Mouse (Mus musculus) cerebellum, adult 11 months (tissue): ENCODE results near the gene 4930550C14Rik.

Experiments
- DNase-seq: peaks from one replicate; pipeline ENCODE4 v3.0.0; 2022

4930550C14Rik gene

GRCm38 (mm10) chr9:53404753-53405722 is 2.9 kb downstream of the 4930550C14Rik start:
- peak; percentile 44 for DNase-seq

GRCm38 (mm10) chr9:53408548-53408947 is 6.4 kb downstream of the 4930550C14Rik start:
- no peak for DNase-seq

GRCm38 (mm10) chr9:53408953-53409361 is 6.8 kb downstream of the 4930550C14Rik start:
- no peak for DNase-seq

GRCm38 (mm10) chr9:53409427-53409826 is 7.3 kb downstream of the 4930550C14Rik start:
- no peak for DNase-seq

- no peak for DNase-seq
Observed at GRCm38 (mm10) chr9:53422133-53422896, 20.2 kb downstream of the 4930550C14Rik start.

GRCm38 (mm10) chr9:53426726-53427125 is 24.6 kb downstream of the 4930550C14Rik start:
- DNase-seq, result no peak

- DNase-seq, result no peak
Observed at GRCm38 (mm10) chr9:53427638-53428037, 25.5 kb downstream of the 4930550C14Rik start.

- no peak for DNase-seq
Observed at GRCm38 (mm10) chr9:53435830-53436570, 33.9 kb downstream of the 4930550C14Rik start.

- no peak for DNase-seq
Observed at GRCm38 (mm10) chr9:53450609-53451008, 48.5 kb downstream of the 4930550C14Rik start.

- no peak for DNase-seq
Observed at GRCm38 (mm10) chr9:53452038-53452437, 49.9 kb downstream of the 4930550C14Rik start.

- no peak for DNase-seq
Observed at GRCm38 (mm10) chr9:53472806-53473518, 70.8 kb downstream of the 4930550C14Rik start.
